Mouse (Mus musculus): ENCODE data around the gene Tcf7l2. TPM values are rescaled to one million over a fixed set of nuclear protein-coding genes. Genes with fewer than 3 reads are reported as not detected.
A peak's percentile ranks its signal among the peaks of the same experiment; 100 is the strongest.

Gene Tcf7l2
- total RNA-seq, 2 experiments from 2014 or later, result 0.61 to 8.4 TPM

DNA sequence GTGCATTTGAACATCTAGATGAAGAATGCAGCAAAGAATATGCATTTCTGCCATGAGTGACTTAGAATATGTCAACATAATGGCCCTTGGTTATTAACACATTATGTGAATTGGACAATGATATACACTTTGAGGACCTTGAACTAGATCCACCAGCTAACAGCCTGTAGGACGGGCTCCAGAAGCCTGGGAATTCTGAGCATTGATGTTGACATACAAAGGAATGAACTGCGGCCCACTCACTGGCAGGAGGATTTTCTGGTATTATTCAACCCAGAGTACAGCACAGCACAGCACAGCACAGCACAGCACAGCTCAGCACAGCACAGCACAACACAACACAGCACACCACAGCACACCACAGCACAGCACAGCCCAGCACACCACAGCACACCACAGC lies 104.1 kb downstream of the Tcf7l2 start:
- ATAC-seq (replicated peaks; ENCODE audit: low FRiP score, poor library complexity, severe bottlenecking), result no peak

DNA sequence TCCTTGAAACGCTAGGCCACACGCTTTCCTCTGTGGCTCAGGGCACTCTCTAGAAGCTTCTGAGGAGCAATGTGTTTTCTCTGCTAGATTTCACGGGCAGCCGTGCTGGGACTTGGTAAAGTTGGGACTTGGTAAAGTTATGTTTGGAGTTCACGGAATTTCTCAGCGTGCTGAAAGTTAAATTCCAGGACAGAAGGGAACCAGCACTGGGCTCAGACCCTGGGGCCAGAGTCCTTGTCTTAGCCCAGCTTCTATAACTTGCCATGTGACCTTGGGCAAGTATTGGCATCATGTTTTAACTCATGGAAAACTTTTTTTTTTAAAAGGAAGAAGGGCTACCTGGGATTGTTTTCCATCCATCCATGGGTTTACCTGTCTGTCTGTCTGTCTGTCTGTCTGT lies 104.6 kb downstream of the Tcf7l2 start:
- ATAC-seq (replicated peaks; ENCODE audit: low FRiP score, poor library complexity, severe bottlenecking), result no peak

DNA sequence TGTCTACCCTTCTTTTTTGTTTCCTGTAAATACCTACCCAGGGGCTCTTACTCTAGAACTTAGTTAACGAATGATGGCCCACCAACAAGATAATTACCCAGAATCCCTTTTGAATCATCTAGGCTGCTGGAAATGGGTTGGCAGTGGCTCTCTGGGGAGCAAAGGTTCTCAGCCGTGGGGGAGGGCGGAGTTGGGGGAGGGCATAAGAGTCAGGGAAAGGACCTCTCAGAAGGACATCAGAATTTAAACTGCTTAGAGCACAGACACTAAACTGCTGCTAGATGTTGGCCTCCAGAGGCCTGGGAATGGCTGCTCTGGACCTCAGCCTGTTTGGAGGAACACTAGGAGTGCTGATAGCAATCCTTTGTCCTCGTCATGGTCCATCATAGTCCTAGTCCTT lies 105.4 kb downstream of the Tcf7l2 start:
- no peak for ATAC-seq (replicated peaks; ENCODE audit: low FRiP score, poor library complexity, severe bottlenecking)

- ATAC-seq (replicated peaks; ENCODE audit: low FRiP score, poor library complexity, severe bottlenecking), result no peak
These were observed 108.9 kb downstream of the Tcf7l2 start for GRCm38 (mm10) chr19:55850402-55851078.

GRCm38 (mm10) chr19:55851498-55852324 lies 110.1 kb downstream of the Tcf7l2 start:
- ATAC-seq (replicated peaks; ENCODE audit: low FRiP score, poor library complexity, severe bottlenecking), result no peak

DNA sequence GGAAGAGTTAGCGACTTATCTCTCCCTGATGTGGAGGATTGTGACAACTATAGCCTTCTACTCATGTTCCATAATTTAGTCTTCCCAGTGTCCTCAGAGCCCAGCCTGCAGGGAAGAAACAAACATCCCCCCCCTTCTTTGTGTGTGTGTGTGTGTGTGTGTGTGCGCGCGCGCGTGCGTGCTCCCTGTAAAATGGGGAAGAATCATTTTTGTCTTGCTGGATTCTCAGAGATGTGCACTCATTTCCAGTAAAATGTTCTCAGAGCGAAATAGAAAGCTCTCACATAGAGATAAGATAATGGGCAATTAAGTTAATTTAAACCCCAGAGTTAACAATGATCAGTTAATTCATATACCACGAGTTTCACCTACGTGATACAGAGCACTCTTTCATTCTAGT lies 112.8 kb downstream of the Tcf7l2 start:
- no peak for ATAC-seq (replicated peaks; ENCODE audit: low FRiP score, poor library complexity, severe bottlenecking)

DNA sequence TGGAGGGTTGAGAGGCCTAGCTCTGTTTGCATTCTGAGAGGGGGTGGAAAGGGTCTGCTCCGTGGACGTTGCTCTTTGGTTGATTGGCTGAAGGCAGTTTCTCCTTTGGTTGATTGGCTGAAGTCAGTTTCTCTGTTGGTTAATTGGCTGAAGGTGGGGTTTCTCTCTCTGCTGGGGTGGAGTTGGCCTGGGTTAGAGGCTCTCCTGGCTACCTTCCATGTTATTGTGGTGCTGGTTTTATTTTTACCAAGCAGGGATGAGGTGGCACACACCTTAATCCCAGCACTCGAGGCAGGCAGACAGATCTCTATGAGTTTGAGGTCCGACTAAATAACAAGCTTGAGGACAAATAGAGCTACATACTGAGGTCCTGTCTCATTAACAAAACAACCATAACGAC lies 114.0 kb downstream of the Tcf7l2 start:
- ATAC-seq (replicated peaks; ENCODE audit: low FRiP score, poor library complexity, severe bottlenecking), result no peak

DNA sequence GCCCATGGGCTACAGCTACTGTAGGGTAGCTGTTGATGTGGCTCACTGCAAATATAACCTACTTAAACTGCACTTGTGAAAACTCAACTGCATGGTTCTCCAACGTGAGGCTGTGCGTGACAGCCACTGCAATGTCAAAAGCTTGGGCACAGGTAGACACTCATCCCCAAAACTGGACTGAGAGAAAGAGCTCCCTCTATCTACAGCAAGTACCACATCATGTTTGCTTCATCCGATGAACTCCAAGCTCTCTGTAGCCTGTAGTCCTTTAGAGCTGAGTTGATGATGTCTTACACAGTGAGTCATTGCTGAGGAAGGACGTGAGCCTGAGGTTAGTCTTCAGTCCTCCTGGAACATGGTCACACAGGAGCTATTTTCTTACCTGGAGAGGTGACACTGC lies 115.7 kb downstream of the Tcf7l2 start:
- ATAC-seq (replicated peaks; ENCODE audit: low FRiP score, poor library complexity, severe bottlenecking), result no peak

GRCm38 (mm10) chr19:55860009-55860743 lies 118.6 kb downstream of the Tcf7l2 start:
- no peak for ATAC-seq (replicated peaks; ENCODE audit: low FRiP score, poor library complexity, severe bottlenecking)

DNA sequence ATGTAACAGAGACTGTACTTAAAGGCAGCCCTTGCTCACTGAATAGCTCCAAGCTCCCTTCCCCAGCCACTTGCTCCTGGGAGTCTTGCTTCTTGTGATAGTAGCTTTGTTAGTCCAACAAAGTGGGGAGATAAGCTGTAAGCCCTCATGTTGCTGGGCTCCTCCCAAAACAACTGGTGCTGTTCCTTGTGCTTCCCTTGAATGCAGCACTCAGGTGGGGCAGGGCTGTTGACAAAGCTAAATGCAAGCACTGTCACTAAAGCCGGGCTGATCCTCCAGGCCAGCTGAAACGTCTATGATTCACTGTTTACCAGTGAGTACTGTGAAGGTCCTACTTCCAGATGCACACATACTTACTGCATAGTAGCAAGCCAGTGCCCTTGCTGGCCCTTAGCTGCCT lies 120.1 kb downstream of the Tcf7l2 start:
- ATAC-seq (replicated peaks; ENCODE audit: low FRiP score, poor library complexity, severe bottlenecking), result peak; percentile 59

DNA sequence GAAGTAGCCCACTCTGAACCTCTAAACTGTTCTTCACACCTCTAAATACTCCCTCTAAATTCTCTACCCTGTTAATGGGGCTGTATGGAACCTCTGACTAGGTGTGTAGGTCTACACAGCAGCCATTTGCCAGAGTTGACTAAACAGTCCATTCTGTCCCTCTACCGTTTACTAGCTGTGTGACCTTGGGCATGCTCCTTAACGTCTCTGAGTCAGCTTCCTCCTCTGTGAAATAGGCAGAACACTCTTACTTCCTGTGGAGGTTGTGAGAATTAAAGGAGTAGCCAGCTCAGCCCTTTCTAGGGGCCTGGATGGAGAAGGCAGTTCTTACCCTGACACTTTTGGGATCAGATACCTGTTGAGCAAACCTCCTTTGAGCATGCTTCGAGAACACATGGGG lies 120.9 kb downstream of the Tcf7l2 start:
- no peak for ATAC-seq (replicated peaks; ENCODE audit: low FRiP score, poor library complexity, severe bottlenecking)

DNA sequence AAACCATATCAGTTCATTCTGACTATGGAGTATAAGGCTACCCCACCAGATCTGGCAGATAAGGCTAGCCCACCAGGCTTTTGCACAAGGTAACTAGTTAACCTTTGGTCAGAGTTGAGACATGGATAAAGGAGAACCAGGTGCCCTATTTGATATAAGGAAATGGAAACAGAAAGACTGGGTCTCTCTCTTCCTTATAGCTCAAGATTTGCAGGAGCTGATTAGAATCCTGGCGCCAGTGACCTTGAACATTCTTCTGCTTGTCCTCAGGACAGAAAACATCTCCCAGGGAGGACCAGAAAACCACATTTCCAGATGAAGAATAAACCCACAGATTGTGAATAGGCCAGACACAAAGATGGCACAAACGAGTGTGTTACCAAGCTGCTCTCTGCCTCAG lies 123.4 kb downstream of the Tcf7l2 start:
- ATAC-seq (replicated peaks; ENCODE audit: low FRiP score, poor library complexity, severe bottlenecking), result no peak

GRCm38 (mm10) chr19:55865774-55866578 lies 124.4 kb downstream of the Tcf7l2 start:
- peak; percentile 77 for ATAC-seq (replicated peaks; ENCODE audit: low FRiP score, poor library complexity, severe bottlenecking)

DNA sequence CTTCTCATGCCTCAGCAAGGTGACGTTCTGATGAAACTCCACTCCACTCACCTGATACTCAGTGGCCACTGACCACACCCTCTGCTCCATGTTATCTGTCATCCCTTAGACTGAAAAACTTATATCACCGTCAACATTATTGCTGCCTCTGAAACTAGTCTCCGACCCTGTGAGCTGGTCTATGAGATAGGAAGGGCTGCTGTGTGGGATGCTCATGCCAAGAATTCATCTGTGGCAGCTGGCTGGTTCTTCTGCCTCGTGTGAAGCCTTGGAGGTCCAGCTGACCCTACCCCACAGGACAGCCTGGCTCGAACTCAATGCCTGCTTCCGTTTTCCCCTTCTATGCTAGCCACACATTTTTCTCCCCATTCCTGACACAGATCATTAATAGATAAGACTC lies 125.6 kb downstream of the Tcf7l2 start:
- ATAC-seq (replicated peaks; ENCODE audit: low FRiP score, poor library complexity, severe bottlenecking), result peak; percentile 76

GRCm38 (mm10) chr19:55867905-55868304 lies 126.3 kb downstream of the Tcf7l2 start:
- ATAC-seq (replicated peaks; ENCODE audit: low FRiP score, poor library complexity, severe bottlenecking), result no peak

- ATAC-seq (replicated peaks; ENCODE audit: low FRiP score, poor library complexity, severe bottlenecking), result no peak
These were observed 127.0 kb downstream of the Tcf7l2 start for GRCm38 (mm10) chr19:55868597-55868996.

GRCm38 (mm10) chr19:55870825-55871224 lies 129.2 kb downstream of the Tcf7l2 start:
- ATAC-seq (replicated peaks; ENCODE audit: low FRiP score, poor library complexity, severe bottlenecking), result no peak

DNA sequence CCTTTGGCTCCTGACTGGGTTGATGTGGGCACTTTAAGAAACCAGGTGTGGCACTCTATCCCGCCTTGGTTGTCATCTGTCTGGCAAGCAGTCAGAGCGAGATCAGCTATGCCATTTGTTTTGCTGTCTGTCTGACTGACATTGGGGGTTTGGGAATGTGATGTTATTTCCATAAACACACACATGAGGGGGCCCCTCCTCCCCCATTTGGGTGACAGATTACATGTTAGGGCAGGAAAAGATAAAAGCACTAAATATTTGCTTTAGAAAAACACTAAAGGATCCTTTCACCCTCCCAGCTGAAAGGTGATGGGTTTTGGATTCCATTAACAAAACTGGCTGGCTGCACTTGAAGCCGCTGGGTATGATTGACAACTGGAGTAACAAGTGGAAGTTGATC lies 129.9 kb downstream of the Tcf7l2 start:
- no peak for ATAC-seq (replicated peaks; ENCODE audit: low FRiP score, poor library complexity, severe bottlenecking)

GRCm38 (mm10) chr19:55873221-55873620 lies 131.6 kb downstream of the Tcf7l2 start:
- no peak for ATAC-seq (replicated peaks; ENCODE audit: low FRiP score, poor library complexity, severe bottlenecking)

DNA sequence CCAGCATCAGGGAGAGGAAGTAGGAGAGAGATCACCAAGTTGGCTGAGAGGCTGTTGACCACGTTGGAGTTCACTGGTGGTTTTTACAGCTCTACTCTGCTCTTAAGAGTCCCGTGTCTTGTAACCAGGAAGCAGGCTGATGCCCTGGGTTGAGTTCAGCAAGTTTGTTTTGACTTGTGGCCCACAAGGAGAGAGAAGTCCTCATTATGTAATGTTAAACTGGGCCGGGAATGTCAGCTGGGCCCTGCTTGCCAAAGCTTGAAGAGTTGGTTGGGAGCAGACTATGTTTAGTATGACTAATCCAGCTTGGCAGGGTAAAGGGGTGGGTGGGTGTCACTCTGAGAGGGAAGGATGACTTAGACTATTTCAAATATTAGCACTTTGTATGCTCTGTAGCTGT lies 134.9 kb downstream of the Tcf7l2 start:
- no peak for ATAC-seq (replicated peaks; ENCODE audit: low FRiP score, poor library complexity, severe bottlenecking)
